Mouse (Mus musculus) C2C12 (cell line): ENCODE results near the gene Il31ra.

ENCODE experiments used
- CTCF ChIP-seq: IDR thresholded peaks from one replicate; pipeline ENCODE4 v1.5.1; 2011; ENCODE audit not compliant: control insufficient read depth, insufficient read depth, insufficient read length
- MAX ChIP-seq: IDR thresholded peaks from one replicate; pipeline ENCODE4 v1.6.1; 2011; ENCODE audit warnings: mild to moderate bottlenecking, control low read depth
- MYOD1 ChIP-seq: IDR thresholded peaks from one replicate; pipeline ENCODE4 v1.6.1; 2011; ENCODE audit warnings: low read depth; ENCODE audit not compliant: control insufficient read depth, insufficient read length
- MYOG ChIP-seq: IDR thresholded peaks from one replicate; pipeline ENCODE4 v1.6.1; 2011; ENCODE audit not compliant: control insufficient read depth, insufficient read length; ENCODE audit errors: extremely low read depth
- USF1 ChIP-seq: IDR thresholded peaks from one replicate; pipeline ENCODE4 v1.6.1; 2011; ENCODE audit warnings: low read depth, mild to moderate bottlenecking, control low read depth, moderate library complexity

- TF ChIP-seq CTCF = no peak
- TF ChIP-seq USF1 = no peak
- no peak for TF ChIP-seq MAX
- TF ChIP-seq MYOD1 = no peak
- no peak for TF ChIP-seq MYOG
These were observed 13.4 kb downstream of the Il31ra start for GRCm38 (mm10) chr13:112580590-112581320.
